Mouse (Mus musculus): ENCODE measurements around the gene Zcrb1. TPM values are rescaled to one million over a fixed set of nuclear protein-coding genes. Genes with fewer than 3 reads are reported as not detected.

Zcrb1 gene
- total and polyA plus RNA-seq, 2 experiments from 2014 or later: 17.8 to 136 TPM

DNA sequence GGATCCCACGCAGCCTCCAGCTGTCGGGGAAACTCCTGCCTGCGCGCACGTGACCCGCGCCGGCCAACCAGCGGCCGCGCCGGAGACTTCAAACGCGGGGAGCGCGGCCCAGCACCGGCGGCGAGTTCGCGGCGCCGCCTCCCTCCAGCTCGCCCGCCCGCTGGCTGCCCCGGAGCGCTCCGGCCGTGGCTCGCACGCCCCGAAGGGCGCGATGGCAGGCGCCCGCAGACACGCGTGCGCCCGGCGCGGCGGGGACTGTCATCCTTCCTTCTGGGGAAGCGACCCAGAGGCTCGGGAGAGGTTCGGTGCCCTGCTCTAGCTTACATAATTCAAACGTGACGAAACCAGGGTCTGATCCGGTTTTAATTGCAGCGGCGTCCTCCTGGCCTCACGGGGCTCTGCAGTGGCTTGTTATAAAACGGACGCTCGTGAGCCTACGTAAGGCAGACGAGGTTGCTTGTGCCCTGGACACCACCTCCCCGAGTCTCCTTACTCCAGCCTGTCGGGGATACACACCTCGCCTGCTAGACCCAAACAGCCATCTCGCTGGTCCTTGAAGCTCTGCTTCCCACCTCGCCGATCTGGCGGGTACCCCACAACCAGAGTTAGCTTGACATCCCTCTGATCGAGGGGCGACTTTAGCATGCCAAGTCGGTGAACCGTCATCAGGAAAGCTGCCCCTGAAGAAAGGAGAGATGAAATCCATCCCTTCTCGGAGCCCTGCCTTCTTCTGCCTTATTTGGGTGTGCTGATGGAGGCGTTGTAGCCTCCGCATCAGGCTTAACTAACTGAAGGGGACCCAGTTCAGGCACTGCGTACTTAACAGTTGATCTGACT, 61.0 kb downstream of the Zcrb1 start, which contains the start of gene Yaf2:
Gene Yaf2 (minus strand): TSS at position 11 of the 837 bp plus-strand sequence.
- DNase-seq (ENCODE audit: low spot score) (peak; percentile 87), ATAC-seq (ENCODE audit: insufficient read depth, low read depth) (peak; percentile 90)
- no peaks in the 10 kb centered on the region for H3K9me3 ChIP-seq (replicated peaks; ENCODE audit: control insufficient read depth, low read length)
- H3K4me1 ChIP-seq (ENCODE audit: control insufficient read depth, insufficient read depth): 0 out of 2 replicates have a peak, but pooled peaks cover 6% of the 10 kb centered on the region
- peak within 1 kb of the TSS; percentile 93 for H3K27ac ChIP-seq (ENCODE audit: low read depth)
- WGBS: 1% methylated on average over 59 of the region's 73 CpGs
- peak within 1 kb of the TSS; percentile 77 for H3K4me3 ChIP-seq (ENCODE audit: low read depth, low read length)
- peak within 1 kb of the TSS; percentile 79 for H3K9ac ChIP-seq (replicated peaks; ENCODE audit: low read depth, low read length)
- H3K27me3 ChIP-seq (ENCODE audit: control insufficient read depth, insufficient read depth, low read length): no peaks in the 10 kb centered on the region
- H3K36me3 ChIP-seq (replicated peaks; ENCODE audit: control insufficient read depth, insufficient read depth, low read length): no peaks in the 10 kb centered on the region
- TF ChIP-seq CTCF (IDR thresholded peaks at IDR 0.05; ENCODE audit: low read depth): no peak
- no peak for TF ChIP-seq EP300 (IDR thresholded peaks at IDR 0.05; ENCODE audit: low read depth)
- H3K4me2 ChIP-seq (ENCODE audit: low read depth, low read length): peak within 1 kb of the TSS; percentile 81

GRCm38 (mm10) chr15:93336658-93336924, 61.5 kb downstream of the Zcrb1 start:
- Histone ChIP-seq H3K9me3 (replicated peaks; ENCODE audit: control insufficient read depth, low read length) (no peaks in the 10 kb centered on the region), H3K27ac (ENCODE audit: low read depth) (peak overlapping the region; percentile 93), H3K4me2 (ENCODE audit: low read depth, low read length) (peak overlapping the region; percentile 81), H3K9ac (replicated peaks; ENCODE audit: low read depth, low read length) (peak overlapping the region; percentile 79), H3K27me3 (ENCODE audit: control insufficient read depth, insufficient read depth, low read length) (no peaks in the 10 kb centered on the region), H3K4me3 (ENCODE audit: low read depth, low read length) (peak overlapping the region; percentile 77), H3K4me1 (ENCODE audit: control insufficient read depth, insufficient read depth) (0 out of 2 replicates have a peak, but pooled peaks cover 6% of the 10 kb centered on the region), H3K36me3 (replicated peaks; ENCODE audit: control insufficient read depth, insufficient read depth, low read length) (no peaks in the 10 kb centered on the region)
- ATAC-seq (ENCODE audit: insufficient read depth, low read depth) (no peak), DNase-seq (ENCODE audit: low spot score) (no peak)
- no peak for TF ChIP-seq CTCF (IDR thresholded peaks at IDR 0.05; ENCODE audit: low read depth)
- TF ChIP-seq EP300 (IDR thresholded peaks at IDR 0.05; ENCODE audit: low read depth): no peak
- WGBS: under 1% methylated on average over 22 of the region's 52 CpGs

Other genes with a start within 250 kb of the Zcrb1 start
- 3.6 and 9.3 TPM in 2 replicates for gene Gxylt1, start 123.2 kb downstream of the Zcrb1 start, total RNA-seq (2014; rRNA removed; ENCODE audit: low replicate concordance)
- gene Gxylt1, start 123.2 kb downstream of the Zcrb1 start, polyA plus RNA-seq (2015; fragmentation: Nextera tagmentation; extraction: Ambion mirVana): 3.1 and 3.3 TPM in 2 replicates
- 46.0 and 47.1 TPM in 2 replicates for gene Yaf2, start 61.4 kb downstream of the Zcrb1 start, total RNA-seq (2014; rRNA removed; ENCODE audit: low replicate concordance)
- gene Yaf2, start 61.4 kb downstream of the Zcrb1 start, polyA plus RNA-seq (2015; fragmentation: Nextera tagmentation; extraction: Ambion mirVana): 66.3 and 68.5 TPM in 2 replicates
- gene Pphln1, start within 50 bp of the Zcrb1 start, total RNA-seq (2014; rRNA removed; ENCODE audit: low replicate concordance): 11.1 and 17.8 TPM in 2 replicates
- 21.3 and 22.6 TPM in 2 replicates for gene Pphln1, start within 50 bp of the Zcrb1 start, polyA plus RNA-seq (2015; fragmentation: Nextera tagmentation; extraction: Ambion mirVana)
- gene Prickle1, start 197.6 kb upstream of the Zcrb1 start, total RNA-seq (2014; rRNA removed; ENCODE audit: low replicate concordance): 24.2 and 30.0 TPM in 2 replicates
- 21.0 and 23.3 TPM in 2 replicates for gene Prickle1, start 197.6 kb upstream of the Zcrb1 start, polyA plus RNA-seq (2015; fragmentation: Nextera tagmentation; extraction: Ambion mirVana)

Measured in heart, postnatal 0 days (tissue).